Comparison of ENCODE assay signal across 10 mouse cellular contexts in genomic region chr5:70842192-70843095, GRCm38 (mm10). TPM values are rescaled to one million over a fixed set of nuclear protein-coding genes. Genes with fewer than 3 reads are reported as not detected.
DNase-seq lines count a peak whose midpoint lies in the region; ATAC-seq lines count a peak whose summit lies in the region.
"Had no signal": no experiment of that assay in that cellular context is flagged by ENCODE, and none has a peak within 500 bp of the region (broad histone marks: within the 10 kb centered on the region; RNA-seq: fewer than 3 reads in every experiment).

TSS of gene Gabrg1 (minus strand) at chr5:70842617.

- no peak for ATAC-seq in heart, embryonic 16.5 days (replicated peaks; ENCODE audit: extremely low read depth, insufficient read depth, low FRiP score)
- peak; percentile 94 for ATAC-seq in neural tube, embryonic 15.5 days (ENCODE audit: low FRiP score)

- no peaks in the 10 kb centered on the region for H3K9me3 ChIP-seq in heart, embryonic 16.5 days (replicated peaks; ENCODE audit: control insufficient read depth, low read length)
- H3K9me3 ChIP-seq in neural tube, embryonic 15.5 days (replicated peaks) = no peaks in the 10 kb centered on the region
- H3K9me3 ChIP-seq: liver, embryonic 13.5 days had no signal

- H3K4me3 ChIP-seq in heart, embryonic 16.5 days (ENCODE audit: low read length) = peak within 1 kb of the TSS; percentile 15; the same call in 1 of the 2 replicates
- H3K4me3 ChIP-seq in neural tube, embryonic 15.5 days (replicated peaks) = peak within 1 kb of the TSS; percentile 52
- H3K4me3 ChIP-seq: liver, embryonic 13.5 days had no signal

- no peaks in the 10 kb centered on the region for H3K36me3 ChIP-seq in heart, embryonic 16.5 days (ENCODE audit: control insufficient read depth, insufficient read depth)
- no peaks in the 10 kb centered on the region for H3K36me3 ChIP-seq in neural tube, embryonic 15.5 days
- H3K36me3 ChIP-seq: liver, embryonic 13.5 days had no signal

- no peak within 1 kb of the TSS for H3K9ac ChIP-seq in heart, embryonic 16.5 days (ENCODE audit: low read length)
- H3K9ac ChIP-seq in neural tube, embryonic 15.5 days (replicated peaks) = peak within 1 kb of the TSS; percentile 44
- H3K9ac ChIP-seq: liver, embryonic 13.5 days had no signal

- H3K4me1 ChIP-seq in heart, embryonic 16.5 days (ENCODE audit: control insufficient read depth, insufficient read depth, low read length) = no peaks in the 10 kb centered on the region
- H3K4me1 ChIP-seq in neural tube, embryonic 15.5 days = 0 out of 2 replicates have a peak, but pooled peaks cover 3% of the 10 kb centered on the region
- H3K4me1 ChIP-seq: liver, embryonic 13.5 days had no signal

- no peak within 1 kb of the TSS for H3K27ac ChIP-seq in heart, embryonic 16.5 days (ENCODE audit: low read length)
- peak within 1 kb of the TSS; percentile 81 for H3K27ac ChIP-seq in neural tube, embryonic 15.5 days (replicated peaks)
- H3K27ac ChIP-seq: liver, embryonic 13.5 days had no signal

- H3K27me3 ChIP-seq in heart, embryonic 16.5 days (ENCODE audit: control insufficient read depth, insufficient read depth, low read length) = no peaks in the 10 kb centered on the region
- H3K27me3 ChIP-seq in neural tube, embryonic 15.5 days (replicated peaks) = no peaks in the 10 kb centered on the region
- H3K27me3 ChIP-seq: liver, embryonic 13.5 days had no signal

- 7% methylated on average over 19 of the region's 19 CpGs for WGBS in heart, embryonic 16.5 days
- WGBS in neural tube, embryonic 15.5 days = under 1% methylated on average over 19 of the region's 19 CpGs

- peak within 1 kb of the TSS; percentile 49 for H3K4me2 ChIP-seq in heart, embryonic 16.5 days (ENCODE audit: low read depth, low read length)
- peak within 1 kb of the TSS; percentile 84 for H3K4me2 ChIP-seq in neural tube, embryonic 15.5 days
- H3K4me2 ChIP-seq: liver, embryonic 13.5 days had no signal

- intact Hi-C loops in heart, postnatal 10 days (cut with DNase I) = no loop called here

- no peak for DNase-seq in heart, postnatal 10 days
- DNase-seq in cerebellum, adult 9-11 months = peak; percentile 8
- DNase-seq in frontal cortex, adult 2 months (ENCODE audit: extremely low spot score in 1 of 2, low spot score in 1 of 2) = peak; percentile 75 to 88
- DNase-seq in left cerebral cortex, adult 18-20 months (ENCODE audit: low spot score in 2 of 2) = peak; percentile 45 to 74
- DNase-seq in thymus, postnatal 0 days (ENCODE audit: low spot score) = no peak
- DNase-seq in adipocyte (ENCODE audit: low spot score) = no peak
- DNase-seq: liver, embryonic 13.5 days had no signal

RNA-seq across cellular contexts. Expression of gene Gabrg1, which starts in this region (rescaled TPM):
- polyA plus RNA-seq in heart, embryonic 16.5 days (2015; fragmentation: Nextera tagmentation; extraction: Ambion mirVana) = not detected in 2 replicates
- total RNA-seq in heart, postnatal 10 days (2021) = not detected
- 9.1 and 14.6 TPM in 2 replicates for polyA plus RNA-seq in frontal cortex, adult 2 months (2012; rRNA removed)
- 10 to 100 TPM; 15.0 to 15.1 TPM for total RNA-seq in left cerebral cortex, adult 18-20 months (2021)
- 17.2 and 17.6 TPM in 2 replicates for polyA plus RNA-seq in neural tube, embryonic 15.5 days (2015; fragmentation: Nextera tagmentation; extraction: Ambion mirVana)
- 0.05 TPM in 1 of 2 replicates, not detected in the other for polyA plus RNA-seq in thymus, postnatal 0 days (2015; fragmentation: Nextera tagmentation; extraction: Ambion mirVana)
- total RNA-seq: MEL had no signal
- polyA plus RNA-seq: liver, embryonic 13.5 days had no signal

Comparison
In these comparisons a context has a peak if more than half of its experiments do, and no peak if none do; other contexts are left out.
1. RNA of gene Gabrg1 (total RNA-seq): 15.0 to 15.1 TPM in left cerebral cortex, adult 18-20 months; not detected in heart, postnatal 10 days; every median in the first group is over 10 times any median in the second.
2. DNase-seq: peak in cerebellum, adult 9-11 months (single experiment), frontal cortex, adult 2 months (2 of 2) and left cerebral cortex, adult 18-20 months (2 of 2); none in heart, postnatal 10 days (0 of 2), thymus, postnatal 0 days (single experiment) and adipocyte (single experiment).